Comparison of ENCODE assay signal across 8 mouse cellular contexts in the genomic region with DNA sequence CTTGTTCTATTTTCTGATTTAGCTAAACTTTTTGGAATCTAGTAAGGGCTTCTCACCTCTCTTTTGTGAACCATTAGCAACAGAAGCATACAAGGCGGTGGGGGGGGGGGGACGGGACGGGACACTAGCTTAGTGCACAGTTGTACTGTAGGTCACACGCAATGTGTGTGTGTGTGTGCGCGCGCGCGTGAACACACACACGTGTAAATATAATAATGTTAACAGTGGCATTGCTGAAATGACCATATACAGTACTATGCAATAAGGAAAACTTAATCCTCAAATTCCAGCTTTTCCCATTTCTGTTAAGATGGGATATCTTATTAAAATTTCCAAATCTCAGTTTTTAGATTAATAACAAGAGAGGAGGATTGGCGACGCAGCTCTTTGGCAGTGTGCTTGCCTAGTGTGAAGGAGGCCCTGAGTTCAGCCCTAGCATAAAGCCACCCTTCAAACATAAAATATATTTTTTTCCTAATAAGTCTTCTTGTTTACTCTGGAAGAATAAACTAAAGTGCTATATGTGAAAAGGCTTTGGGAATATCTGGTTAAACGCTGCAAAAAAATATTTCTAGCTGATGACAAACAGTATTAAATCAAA. TPM values are rescaled to one million over a fixed set of nuclear protein-coding genes. Genes with fewer than 3 reads are reported as not detected.
DNase-seq lines count a peak whose midpoint lies in the region; ATAC-seq and TF ChIP-seq lines count a peak whose summit lies in the region.

No protein-coding gene starts in this region.

- DNase-seq in heart, embryonic 10.5 days (ENCODE audit: low spot score) = no peak
- DNase-seq in heart, postnatal 25 days (ENCODE audit: low spot score) = no peak
- no peak for DNase-seq in urinary bladder, adult 18-20 months (ENCODE audit: low spot score in 2 of 2)
- DNase-seq in right cerebral cortex, postnatal 10 days (ENCODE audit: low spot score in 2 of 2) = no peak

- 71% methylated on average over 13 of the region's 13 CpGs for WGBS in heart, embryonic 10.5 days
- WGBS in heart, embryonic 16.5 days = 66% methylated on average over 13 of the region's 13 CpGs
- 72% methylated on average over 10 of the region's 13 CpGs for WGBS in macrophage (ENCODE audit: missing documents)

- H3K9me3 ChIP-seq in heart, embryonic 10.5 days = no peaks in the 10 kb centered on the region
- no peaks in the 10 kb centered on the region for H3K9me3 ChIP-seq in E14TG2a.4 (ENCODE audit: low read length)
- H3K9me3 ChIP-seq in heart, embryonic 16.5 days (replicated peaks; ENCODE audit: control insufficient read depth, low read length) = no peaks in the 10 kb centered on the region

- intact Hi-C loops in heart, postnatal 25 days (cut with DNase I) = no loop called here

- H3K4me3 ChIP-seq in heart, embryonic 10.5 days = peak overlapping the region; percentile 94
- H3K4me3 ChIP-seq in E14TG2a.4 (replicated peaks; ENCODE audit: low read length) = peak overlapping the region; percentile 93
- H3K4me3 ChIP-seq in heart, embryonic 16.5 days (ENCODE audit: low read length) = peak overlapping the region; percentile 98
- H3K4me3 ChIP-seq in macrophage (ENCODE audit: inconsistent target) = peak overlapping the region; percentile 41; the same call in 1 of the 2 replicates

- H3K4me2 ChIP-seq in heart, embryonic 16.5 days (ENCODE audit: low read depth, low read length) = peak overlapping the region; percentile 73

- H3K9ac ChIP-seq in heart, embryonic 16.5 days (ENCODE audit: low read length) = peak overlapping the region; percentile 95

- H3K79me2 ChIP-seq in macrophage (ENCODE audit: inconsistent target) = no peaks in the 10 kb centered on the region

- 0 out of 2 replicates have a peak, but pooled peaks have one; percentile 16 for ATAC-seq in heart, embryonic 16.5 days (replicated peaks; ENCODE audit: extremely low read depth, insufficient read depth, low FRiP score)
- no peak for ATAC-seq in monocyte, adult 5-6 weeks (replicated peaks; ENCODE audit: insufficient number of reproducible peaks, low FRiP score, low TSS enrichment, poor library complexity, severe bottlenecking)

- no peaks in the 10 kb centered on the region; the same call in 1 of the 2 replicates for H3K36me3 ChIP-seq in heart, embryonic 10.5 days
- no peaks in the 10 kb centered on the region for H3K36me3 ChIP-seq in E14TG2a.4 (ENCODE audit: insufficient read depth, low read length)
- no peaks in the 10 kb centered on the region for H3K36me3 ChIP-seq in heart, embryonic 16.5 days (ENCODE audit: control insufficient read depth, insufficient read depth)
- H3K36me3 ChIP-seq in macrophage (ENCODE audit: inconsistent target) = no peaks in the 10 kb centered on the region

- H3K27ac ChIP-seq in heart, embryonic 10.5 days = peak overlapping the region; percentile 97; the same call in 1 of the 2 replicates
- H3K27ac ChIP-seq in heart, embryonic 16.5 days (ENCODE audit: low read length) = no peak overlapping the region
- no peak overlapping the region for H3K27ac ChIP-seq in macrophage

- no peak for TF ChIP-seq CTCF in E14TG2a.4 (conservative IDR thresholded peaks at IDR 0.05; ENCODE audit: low read length)

- no peaks in the 10 kb centered on the region for H3K27me3 ChIP-seq in heart, embryonic 10.5 days (ENCODE audit: insufficient read depth, poor library complexity, severe bottlenecking)
- H3K27me3 ChIP-seq in E14TG2a.4 (ENCODE audit: insufficient read depth, low read length) = no peaks in the 10 kb centered on the region
- no peaks in the 10 kb centered on the region for H3K27me3 ChIP-seq in heart, embryonic 16.5 days (ENCODE audit: control insufficient read depth, insufficient read depth, low read length)

- H3K4me1 ChIP-seq in heart, embryonic 10.5 days = no peaks in the 10 kb centered on the region
- peaks cover 5% of the 10 kb centered on the region for H3K4me1 ChIP-seq in E14TG2a.4 (replicated peaks; ENCODE audit: low read depth, low read length)
- H3K4me1 ChIP-seq in heart, embryonic 16.5 days (ENCODE audit: control insufficient read depth, insufficient read depth, low read length) = 0 out of 2 replicates have a peak, but pooled peaks cover 2% of the 10 kb centered on the region

RNA-seq across cellular contexts. Expression of a gene that starts 0.4 kb away (rescaled TPM):
- polyA plus RNA-seq in heart, embryonic 10.5 days (2016; fragmentation: Nextera tagmentation; extraction: Ambion mirVana) = 11.4 and 13.6 TPM in 2 replicates
- total RNA-seq in heart, postnatal 25 days (2021) = 10 to 100 TPM in 1 of 2 experiments, 1 to 10 TPM in 1; 9.1 to 10.7 TPM
- 9.5 and 10.6 TPM in 2 replicates for polyA plus RNA-seq in heart, embryonic 16.5 days (2015; fragmentation: Nextera tagmentation; extraction: Ambion mirVana)
- 10 to 100 TPM in 11 of 26 experiments, 1 to 10 TPM in 15; 1.3 to 16.4 (median 9.6) TPM for total RNA-seq in macrophage (2018; cell fraction: chromatin; rRNA removed)
- 1 to 10 TPM; 2.2 to 3.4 (median 2.7) TPM for total RNA-seq in macrophage (2018; cell fraction: cytosol; rRNA removed)
- 10 to 100 TPM in 1 of 26 experiments, 1 to 10 TPM in 25; 1.4 to 12.3 (median 5.1) TPM for total RNA-seq in macrophage (2018; cell fraction: nucleus; rRNA removed)
- 2.1 to 4.9 TPM (median 2.2 TPM) in 3 replicates for polyA plus RNA-seq in macrophage (2018)
- total RNA-seq in monocyte, adult 5-6 weeks (2017) = 0.85 to 4.8 TPM (median 0.95 TPM) in 3 replicates

Comparison
In these comparisons a context has a peak if more than half of its experiments do, and no peak if none do; other contexts are left out.
1. H3K4me3 ChIP-seq: peak in every context shown above with its lines; median percentile 98 in heart, embryonic 16.5 days; 94 in heart, embryonic 10.5 days; 93 in E14TG2a.4; 41 in macrophage.